Mouse (Mus musculus) limb, embryonic 14.5 days (tissue): ENCODE results near the gene Cox15. TPM values are rescaled to one million over a fixed set of nuclear protein-coding genes. Genes with fewer than 3 reads are reported as not detected.

Experiments used
- ATAC-seq: fragments of 200-750 bp; cut with Nextera tagmentation; 2 replicates; pipeline ENCODE4 v1.8.0; 2017; ENCODE audit warnings: low read depth, moderate number of reproducible peaks, moderate TSS enrichment; ENCODE audit not compliant: low FRiP score
- DNase-seq: peaks from one replicate; pipeline ENCODE4 v3.0.0-alpha.2; 2015; ENCODE audit warnings: low spot score
- H3K27ac ChIP-seq: fragments of 300-500 bp; sonication (generic); replicated peaks from 2 replicates; pipeline ENCODE4 v1.5.1; 2014; ENCODE audit warnings: low read depth, mild to moderate bottlenecking, low read length, moderate library complexity, mixed read lengths
- H3K27me3 ChIP-seq: fragments of 300-500 bp; sonication (generic); 2 replicates; pipeline ENCODE4 v1.6.1; 2014; ENCODE audit warnings: low read length, mixed read lengths; ENCODE audit not compliant: control insufficient read depth, insufficient read depth
- H3K36me3 ChIP-seq: fragments of 300-500 bp; sonication (generic); 2 replicates; pipeline ENCODE4 v1.6.1; 2014; ENCODE audit warnings: mild to moderate bottlenecking, low read length, moderate library complexity, mixed read lengths; ENCODE audit not compliant: control insufficient read depth, insufficient read depth
- H3K4me1 ChIP-seq: fragments of 300-500 bp; sonication (generic); 2 replicates; pipeline ENCODE4 v1.6.1; 2014; ENCODE audit warnings: antibody characterized with exemption, low read length, mixed read lengths; ENCODE audit not compliant: control insufficient read depth, insufficient read depth
- H3K4me2 ChIP-seq: fragments of 300-500 bp; sonication (generic); replicated peaks from 2 replicates; pipeline ENCODE4 v1.6.1; 2014; ENCODE audit warnings: low read depth, mild to moderate bottlenecking, low read length, moderate library complexity; ENCODE audit not compliant: severe bottlenecking
- H3K4me3 ChIP-seq: fragments of 300-500 bp; sonication (generic); replicated peaks from 2 replicates; pipeline ENCODE4 v1.5.1; 2014; ENCODE audit warnings: low read length
- H3K9ac ChIP-seq: fragments of 300-500 bp; sonication (generic); 2 replicates; pipeline ENCODE4 v1.6.1; 2014; ENCODE audit warnings: mild to moderate bottlenecking, low read depth, low read length, moderate library complexity; ENCODE audit not compliant: severe bottlenecking
- H3K9me3 ChIP-seq: fragments of 300-500 bp; sonication (generic); 2 replicates; pipeline ENCODE4 v1.6.1; 2016; ENCODE audit warnings: low read length; ENCODE audit not compliant: control insufficient read depth
- POLR2A ChIP-seq: fragments of 200-500 bp; IDR thresholded peaks from 2 replicates; pipeline ENCODE4 v1.8.0; 2012; ENCODE audit warnings: inconsistent platforms, mild to moderate bottlenecking, moderate library complexity, borderline replicate concordance; ENCODE audit not compliant: insufficient read depth, insufficient read length; ENCODE audit errors: extremely low read depth
- WGBS: fragments of 180-500 bp; shearing (Covaris S2); extraction: QIAGEN DNeasy Blood & Tissue Kit; methylation state at CpG from one replicate; pipeline ENCODE4 v1.1.7; 2014; 5-methylcytosine and 5-hydroxymethylcytosine counted together
- polyA plus RNA-seq, 2 experiments: library from polyadenylated mRNA; depleted of rRNA in 1 of 2; stranded (reverse) in 1 of 2; unstranded in 1 of 2; fragments of >200 nt; fragmentation: Nextera tagmentation in 1 of 2; extraction: Ambion mirVana in 1 of 2; gene quantifications; 2 replicates each; pipeline versions ENCODE4 v1.2.1 to v1.2.3; 2012 to 2014

Cox15 gene
- polyA plus RNA-seq, 2 experiments: 7.7 to 15.8 TPM

DNA sequence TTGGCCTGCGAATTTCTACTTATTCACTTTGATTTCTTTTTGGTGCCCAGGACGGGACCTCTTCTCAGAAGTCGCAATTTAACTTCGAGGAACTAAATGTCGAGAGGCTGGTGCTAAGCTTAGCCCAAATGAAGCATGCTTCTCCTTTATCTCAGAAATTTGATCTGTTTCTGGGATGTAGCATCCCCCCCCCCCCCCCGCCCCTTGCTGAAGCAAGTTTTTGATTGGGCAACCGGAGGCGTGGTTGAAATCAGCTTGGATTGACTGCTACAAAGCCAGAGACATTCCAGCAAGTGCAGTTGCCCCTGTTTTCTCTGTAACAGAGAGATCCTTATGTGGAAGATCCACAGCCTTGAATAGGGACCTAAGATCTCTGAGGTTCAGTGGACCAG is 22.8 kb downstream of the Cox15 start:
- peak overlapping the region; percentile 26 for H3K4me3 ChIP-seq
- no peaks in the 10 kb centered on the region for H3K4me1 ChIP-seq
- H3K9ac ChIP-seq: peak overlapping the region; percentile 31; the same call in 1 of the 2 replicates
- peak; percentile 21 for DNase-seq
- H3K9me3 ChIP-seq: no peaks in the 10 kb centered on the region
- H3K27me3 ChIP-seq: no peaks in the 10 kb centered on the region
- TF ChIP-seq POLR2A: no peak
- H3K27ac ChIP-seq: no peak overlapping the region
- peaks cover 45% of the 10 kb centered on the region for H3K36me3 ChIP-seq
- WGBS: 47% methylated on average over 8 of the region's 8 CpGs
- H3K4me2 ChIP-seq: peak overlapping the region; percentile 37
- ATAC-seq: no peak

- ATAC-seq (no peak), DNase-seq (peak; percentile 12)
- Histone ChIP-seq H3K27ac (no peak overlapping the region), H3K4me1 (no peaks in the 10 kb centered on the region), H3K36me3 (peaks cover 46% of the 10 kb centered on the region), H3K9ac (peak overlapping the region; percentile 31; the same call in 1 of the 2 replicates), H3K4me3 (peak overlapping the region; percentile 26), H3K9me3 (no peaks in the 10 kb centered on the region), H3K4me2 (peak overlapping the region; percentile 37), H3K27me3 (no peaks in the 10 kb centered on the region)
- WGBS: 51% methylated on average over 22 of the region's 22 CpGs
- no peak for TF ChIP-seq POLR2A
Observed at GRCm38 (mm10) chr19:43729296-43730036, 23.3 kb downstream of the Cox15 start.

DNA sequence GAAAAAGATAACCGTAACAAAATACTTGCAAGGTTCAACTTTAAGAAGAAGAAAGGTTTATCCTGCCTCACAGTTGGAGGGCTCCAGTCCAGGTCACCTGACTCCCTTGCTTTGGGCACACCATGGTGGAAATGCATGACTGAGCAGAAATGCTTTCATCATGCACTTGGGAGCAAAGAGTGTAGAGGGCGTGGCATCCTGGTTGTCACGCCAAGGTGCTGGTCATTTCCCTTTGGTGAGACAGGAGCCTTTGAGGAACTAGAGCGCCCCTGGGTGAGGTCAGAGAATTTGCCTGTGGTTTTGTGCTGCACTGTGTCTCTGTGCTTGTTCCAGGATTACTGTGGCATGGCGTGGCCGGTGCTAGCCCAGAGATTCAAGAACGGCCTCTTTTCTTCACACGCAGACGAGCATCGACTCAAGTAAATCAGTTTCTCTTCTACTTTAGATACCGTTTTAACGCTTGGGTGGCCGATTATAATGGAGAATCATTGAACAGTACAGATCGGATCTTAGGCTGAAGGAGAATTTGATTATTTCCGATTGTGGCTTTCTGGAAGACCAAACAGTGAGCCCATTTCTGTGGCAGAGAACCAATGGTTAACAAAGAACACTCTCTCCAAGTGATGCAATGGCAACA is 26.2 kb downstream of the Cox15 start:
- Histone ChIP-seq H3K9ac (no peak overlapping the region), H3K4me1 (no peaks in the 10 kb centered on the region), H3K36me3 (peaks cover 42% of the 10 kb centered on the region), H3K27me3 (no peaks in the 10 kb centered on the region), H3K4me3 (no peak overlapping the region), H3K27ac (no peak overlapping the region), H3K9me3 (no peaks in the 10 kb centered on the region), H3K4me2 (no peak overlapping the region)
- DNase-seq: no peak
- ATAC-seq: no peak
- WGBS: 91% methylated on average over 15 of the region's 15 CpGs
- no peak for TF ChIP-seq POLR2A

GRCm38 (mm10) chr19:43724821-43725220 is 28.0 kb downstream of the Cox15 start:
- no peak overlapping the region for H3K27ac ChIP-seq
- no peaks in the 10 kb centered on the region for H3K27me3 ChIP-seq
- H3K4me3 ChIP-seq: no peak overlapping the region
- no peak for DNase-seq
- 0 out of 2 replicates have a peak overlapping the region, but pooled peaks have one; percentile 28 for H3K9ac ChIP-seq
- ATAC-seq: no peak
- no peak overlapping the region for H3K4me2 ChIP-seq
- no peaks in the 10 kb centered on the region for H3K4me1 ChIP-seq
- H3K36me3 ChIP-seq: peaks cover 55% of the 10 kb centered on the region
- H3K9me3 ChIP-seq: no peaks in the 10 kb centered on the region
- TF ChIP-seq POLR2A: no peak
- WGBS: 85% methylated on average over 7 of the region's 7 CpGs

GRCm38 (mm10) chr19:43724194-43724593 is 28.6 kb downstream of the Cox15 start:
- no peak for ATAC-seq
- no peak for TF ChIP-seq POLR2A
- Histone ChIP-seq H3K36me3 (peaks cover 55% of the 10 kb centered on the region), H3K9me3 (no peaks in the 10 kb centered on the region), H3K27me3 (no peaks in the 10 kb centered on the region), H3K4me1 (no peaks in the 10 kb centered on the region), H3K4me2 (no peak overlapping the region), H3K27ac (no peak overlapping the region), H3K9ac (no peak overlapping the region), H3K4me3 (no peak overlapping the region)
- DNase-seq: no peak
- WGBS: 92% methylated on average over 20 of the region's 20 CpGs
